Mouse (Mus musculus) forebrain, embryonic 11.5 days (tissue): ENCODE measurements around the gene Gm21860. TPM values are rescaled to one million over a fixed set of nuclear protein-coding genes. Genes with fewer than 3 reads are reported as not detected.
"Not testable (repeated sequence)": the region's sequence is repeated elsewhere in the genome, so short reads cannot be mapped to it uniquely, and the experiment has no call there.

Experiments
- ATAC-seq: fragments of 200-750 bp; cut with Nextera tagmentation; replicated peaks from 2 replicates; pipeline ENCODE4 v1.8.0; 2017; ENCODE audit warnings: moderate TSS enrichment; ENCODE audit not compliant: low FRiP score
- DNase-seq: peaks from one replicate; pipeline ENCODE4 v3.0.0-alpha.2; 2017; ENCODE audit warnings: low spot score
- H3K27ac ChIP-seq: fragments of 300-500 bp; sonication (generic); 2 replicates; pipeline ENCODE4 v1.5.1; 2014; ENCODE audit warnings: low read depth, low read length
- H3K27me3 ChIP-seq: fragments of 300-500 bp; sonication (generic); 2 replicates; pipeline ENCODE4 v1.6.1; 2014; ENCODE audit warnings: mild to moderate bottlenecking, low read length, mixed read lengths; ENCODE audit not compliant: control insufficient read depth, insufficient read depth
- H3K36me3 ChIP-seq: fragments of 300-500 bp; sonication (generic); 2 replicates; pipeline ENCODE4 v1.6.1; 2014; ENCODE audit warnings: mild to moderate bottlenecking, low read length, moderate library complexity, mixed read lengths; ENCODE audit not compliant: control insufficient read depth, insufficient read depth
- H3K4me1 ChIP-seq: fragments of 300-500 bp; sonication (generic); replicated peaks from 2 replicates; pipeline ENCODE4 v1.6.1; 2014; ENCODE audit warnings: low read length, mixed read lengths; ENCODE audit not compliant: control insufficient read depth, insufficient read depth
- H3K4me2 ChIP-seq: fragments of 300-500 bp; sonication (generic); 2 replicates; pipeline ENCODE4 v1.6.1; 2014; ENCODE audit warnings: low read depth, mild to moderate bottlenecking, low read length, moderate library complexity, mixed read lengths; ENCODE audit not compliant: severe bottlenecking
- H3K4me3 ChIP-seq: fragments of 300-500 bp; sonication (generic); 2 replicates; pipeline ENCODE4 v1.5.1; 2014; ENCODE audit warnings: low read depth, low read length
- H3K9ac ChIP-seq: fragments of 300-500 bp; sonication (generic); 2 replicates; pipeline ENCODE4 v1.6.1; 2014; ENCODE audit warnings: low read length
- H3K9me3 ChIP-seq: fragments of 300-500 bp; sonication (generic); 2 replicates; pipeline ENCODE4 v1.6.1; 2016; ENCODE audit warnings: low read length, mixed read lengths; ENCODE audit not compliant: control insufficient read depth
- WGBS: fragments of 180-500 bp; shearing (Covaris S2); extraction: QIAGEN DNeasy Blood & Tissue Kit; methylation state at CpG from one replicate; pipeline ENCODE4 v1.1.7; 2014; 5-methylcytosine and 5-hydroxymethylcytosine counted together
- polyA plus RNA-seq: library from polyadenylated mRNA; unstranded; fragments of >200 nt; fragmentation: Nextera tagmentation; extraction: Ambion mirVana; gene quantifications from 2 replicates; pipeline ENCODE4 v1.2.1, GENCODE M21; 2014

Gene Gm21860
- not detected in 2 replicates for polyA plus RNA-seq

DNA sequence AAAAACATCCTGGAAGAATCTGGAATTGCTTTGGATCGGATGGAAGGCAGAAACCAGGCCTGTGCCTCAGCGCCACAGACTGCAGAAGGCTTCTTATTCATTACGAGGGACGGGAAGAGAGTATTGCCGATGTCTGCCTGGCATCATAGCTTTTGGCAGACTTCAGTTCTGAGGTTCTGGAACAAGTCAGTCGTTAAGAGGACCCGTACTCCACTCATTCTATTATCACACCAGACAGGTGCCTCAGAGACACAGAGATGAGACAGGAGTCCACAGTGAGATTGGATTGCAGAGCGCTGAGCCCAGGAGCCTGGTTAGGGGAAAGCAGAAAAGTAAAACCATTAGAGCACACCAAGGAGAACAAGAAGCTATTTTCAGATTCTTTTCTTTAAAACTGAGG is at the start of gene Gm21860:
Gene Gm21860 (minus strand): TSS at position 101 of the 400 bp plus-strand sequence.
- H3K4me3 ChIP-seq, DNase-seq, H3K27ac ChIP-seq, H3K9me3 ChIP-seq, ATAC-seq, H3K4me2 ChIP-seq, H3K27me3 ChIP-seq, H3K36me3 ChIP-seq, H3K9ac ChIP-seq, H3K4me1 ChIP-seq: not testable (repeated sequence)
- no CpG with 5 or more reads among the region's 8 CpGs for WGBS

DNA sequence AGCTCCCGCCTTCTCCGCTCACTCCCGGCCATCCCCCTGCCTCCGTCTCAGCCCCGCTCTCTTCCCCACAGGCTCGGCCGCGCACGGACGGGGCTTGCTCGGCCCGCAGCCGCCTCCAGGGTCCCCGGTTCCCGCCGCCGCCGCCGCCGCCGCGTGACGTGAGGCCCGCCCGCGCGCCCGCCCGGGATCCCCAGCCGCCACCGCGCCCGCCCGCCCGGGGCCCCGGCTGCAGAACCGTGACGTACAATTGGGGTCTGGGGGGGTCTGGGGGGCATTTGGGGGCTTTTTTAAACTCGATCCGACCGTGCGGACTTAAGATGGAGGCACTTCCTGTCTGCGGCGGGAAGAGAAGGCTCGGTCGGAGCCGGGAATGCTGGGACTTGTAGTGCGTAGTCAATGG is 29.8 kb upstream of the Gm21860 start, which contains the start of gene Gm47283:
Gene Gm47283 (plus strand): TSS at position 301 of the 400 bp plus-strand sequence.
- H3K9me3 ChIP-seq, DNase-seq, H3K36me3 ChIP-seq, H3K4me3 ChIP-seq, H3K27ac ChIP-seq, H3K27me3 ChIP-seq, H3K4me2 ChIP-seq, H3K4me1 ChIP-seq, ATAC-seq, H3K9ac ChIP-seq: not testable (repeated sequence)
- no CpG with 5 or more reads among the region's 48 CpGs for WGBS

DNA sequence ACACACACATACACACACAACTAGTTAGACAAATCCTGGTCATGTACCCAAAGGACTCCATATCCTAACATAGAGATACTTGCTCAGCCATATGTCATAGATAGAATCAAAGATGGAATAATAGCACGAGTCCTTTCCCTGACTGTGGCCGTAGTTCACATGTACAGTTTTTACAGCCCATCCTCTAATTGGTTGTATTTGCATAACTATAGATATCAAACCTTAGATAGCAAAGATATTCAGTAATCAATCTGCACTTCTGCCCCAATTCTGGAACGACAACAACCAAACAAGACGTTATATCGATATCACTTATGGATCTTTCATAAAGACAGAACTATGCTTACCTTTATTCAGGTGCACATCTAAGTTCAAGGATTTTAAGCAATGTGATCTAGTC is 9.4 kb downstream of the Gm21860 start:
- H3K4me1 ChIP-seq, ATAC-seq, H3K4me2 ChIP-seq, DNase-seq, H3K27ac ChIP-seq, H3K27me3 ChIP-seq, H3K9ac ChIP-seq, H3K4me3 ChIP-seq: not testable (repeated sequence)
- peaks cover 28% of the 10 kb centered on the region for H3K36me3 ChIP-seq
- 95% methylated on average over 5 of the region's 5 CpGs for WGBS
- peaks cover 34% of the 10 kb centered on the region for H3K9me3 ChIP-seq

DNA sequence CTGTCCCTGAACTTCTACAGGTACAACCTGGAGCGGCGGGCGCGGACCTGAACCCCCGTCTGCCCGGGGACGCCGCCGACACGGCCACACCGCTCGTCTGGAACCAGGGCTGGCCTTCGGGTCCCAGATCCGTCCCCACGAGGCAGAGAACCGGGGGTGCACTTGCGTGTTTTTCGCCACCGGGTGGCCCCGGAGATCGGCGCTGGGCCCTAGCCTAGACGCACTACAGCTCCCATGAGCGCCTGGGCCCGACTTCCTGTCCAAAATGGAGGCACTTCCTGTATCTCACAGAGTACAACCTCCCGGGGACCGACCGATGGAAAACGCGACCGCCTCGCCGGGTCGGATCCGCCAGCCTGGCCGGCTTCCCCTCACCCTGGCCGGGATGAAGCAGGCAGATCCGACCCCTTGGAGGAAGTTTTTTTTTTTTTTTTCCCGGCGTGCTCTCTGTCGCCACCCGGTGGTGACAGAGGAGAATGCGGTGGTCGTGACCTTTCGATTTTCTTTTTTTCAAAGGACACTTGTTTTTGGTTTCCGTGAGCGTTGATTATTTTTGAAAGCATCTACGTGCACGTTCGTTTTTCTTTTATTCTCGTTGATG is 10.1 kb downstream of the Gm21860 start:
- not testable (repeated sequence) for H3K27ac ChIP-seq
- 65% methylated on average over 51 of the region's 51 CpGs for WGBS
- peaks cover 36% of the 10 kb centered on the region for H3K36me3 ChIP-seq

DNA sequence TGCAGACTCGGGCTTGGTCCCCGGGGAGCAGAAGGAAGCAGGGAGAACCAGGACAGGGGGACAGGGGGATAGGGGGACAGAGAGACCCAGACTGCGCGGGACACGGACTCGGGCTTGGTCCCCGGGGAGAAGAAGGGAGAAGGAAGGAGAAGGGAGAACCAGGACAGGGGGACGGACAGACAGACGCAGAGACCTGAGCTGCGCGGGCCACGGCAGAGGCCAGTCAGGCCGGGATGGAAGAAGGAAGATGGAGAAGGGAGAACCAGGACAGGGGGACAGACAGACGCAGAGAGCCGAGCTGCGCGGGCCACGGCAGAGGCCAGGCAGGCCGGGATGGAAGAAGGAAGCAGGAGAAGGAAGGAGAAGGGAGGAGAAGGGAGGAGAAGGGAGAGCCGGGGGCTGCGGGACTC is 10.8 kb downstream of the Gm21860 start:
- peaks cover 42% of the 10 kb centered on the region for H3K36me3 ChIP-seq
- WGBS, result 81% methylated on average over 4 of the region's 21 CpGs
- H3K9ac ChIP-seq, result no peak overlapping the region
- peaks cover 48% of the 10 kb centered on the region for H3K9me3 ChIP-seq
- no peaks in the 10 kb centered on the region for H3K27me3 ChIP-seq
- DNase-seq (no peak), ATAC-seq (no peak)
- no peak overlapping the region for H3K4me3 ChIP-seq
- no peaks in the 10 kb centered on the region for H3K4me1 ChIP-seq
- H3K4me2 ChIP-seq, result no peak overlapping the region
- H3K27ac ChIP-seq, result no peak overlapping the region

More for the DNA sequence above, 10.1 kb downstream of the Gm21860 start:
- not testable (repeated sequence) for H3K4me3 ChIP-seq, H3K4me2 ChIP-seq, H3K4me1 ChIP-seq, H3K9ac ChIP-seq, H3K27me3 ChIP-seq
- H3K9me3 ChIP-seq, result peaks cover 41% of the 10 kb centered on the region
- DNase-seq (peak; percentile 91), ATAC-seq (peak; percentile 91)

DNA sequence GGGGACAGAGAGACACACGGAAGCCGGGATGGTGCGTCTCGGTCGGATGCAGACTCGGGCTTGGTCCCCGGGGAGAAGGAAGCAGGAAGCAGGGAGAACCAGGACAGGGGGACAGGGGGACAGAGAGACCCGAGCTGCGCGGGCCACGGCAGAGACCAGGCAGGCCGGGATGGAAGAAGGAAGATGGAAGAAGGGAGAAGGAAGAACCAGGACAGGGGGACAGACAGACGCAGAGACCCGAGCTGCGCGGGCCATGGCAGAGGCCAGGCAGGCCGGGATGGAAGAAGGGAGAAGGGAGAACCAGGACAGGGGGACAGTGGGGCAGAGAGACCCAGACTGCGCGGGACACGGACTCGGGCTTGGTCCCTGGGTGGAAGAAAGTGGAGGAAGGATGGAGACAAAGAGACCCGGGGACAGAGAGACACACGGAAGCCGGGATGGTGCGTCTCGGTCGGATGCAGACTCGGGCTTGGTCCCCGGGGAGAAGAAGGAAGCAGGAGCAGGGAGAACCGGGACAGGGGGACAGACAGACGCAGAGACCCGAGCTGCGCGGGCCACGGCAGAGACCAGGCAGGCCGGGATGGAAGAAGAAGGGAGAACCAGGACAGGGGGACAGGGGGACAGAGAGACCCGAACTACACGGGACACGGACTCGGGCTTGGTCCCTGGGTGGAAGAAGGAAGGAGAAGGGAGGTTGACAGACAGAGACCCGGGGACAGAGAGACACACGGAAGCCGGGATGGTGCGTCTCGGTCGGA is 11.4 kb downstream of the Gm21860 start:
- H3K27ac ChIP-seq, H3K27me3 ChIP-seq, ATAC-seq, H3K9ac ChIP-seq, H3K4me1 ChIP-seq, H3K4me3 ChIP-seq, H3K4me2 ChIP-seq: not testable (repeated sequence)
- Histone ChIP-seq H3K9me3 (peaks cover 51% of the 10 kb centered on the region), H3K36me3 (peaks cover 42% of the 10 kb centered on the region)
- 84% methylated on average over 43 of the region's 46 CpGs for WGBS
- DNase-seq, result peak; percentile 68

DNA sequence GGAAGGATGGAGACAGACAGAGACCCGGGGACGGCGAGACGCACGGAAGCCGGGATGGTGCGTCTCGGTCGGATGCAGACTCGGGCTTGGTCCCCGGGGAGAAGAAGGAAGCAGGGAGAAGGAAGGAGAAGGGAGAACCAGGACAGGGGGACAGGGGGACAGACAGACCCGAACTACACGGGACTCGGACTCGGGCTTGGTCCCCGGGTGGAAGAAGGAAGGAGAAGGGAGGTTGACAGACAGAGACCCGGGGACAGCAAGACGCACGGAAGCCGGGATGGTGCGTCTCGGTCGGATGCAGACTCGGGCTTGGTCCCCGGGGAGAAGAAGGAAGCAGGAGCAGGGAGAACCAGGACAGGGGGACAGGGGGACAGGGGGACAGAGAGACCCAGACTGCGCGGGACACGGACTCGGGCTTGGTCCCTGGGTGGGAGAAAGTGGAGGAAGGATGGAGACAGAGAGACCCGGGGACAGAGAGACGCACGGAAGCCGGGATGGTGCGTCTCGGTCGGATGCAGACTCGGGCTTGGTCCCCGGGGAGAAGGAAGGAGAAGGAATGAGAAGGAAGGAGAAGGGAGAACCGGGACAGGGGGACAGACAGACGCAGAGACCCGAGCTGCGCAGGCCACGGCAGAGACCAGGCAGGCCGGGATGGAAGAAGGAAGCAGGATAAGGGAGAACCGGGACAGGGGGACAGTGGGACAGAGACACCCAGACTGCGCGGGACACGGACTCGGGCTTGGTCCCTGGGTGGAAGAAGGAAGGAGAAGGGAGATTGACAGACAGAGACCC is 12.2 kb downstream of the Gm21860 start:
- peaks cover 51% of the 10 kb centered on the region for H3K9me3 ChIP-seq
- not testable (repeated sequence) for H3K4me1 ChIP-seq, H3K27me3 ChIP-seq, H3K27ac ChIP-seq, ATAC-seq, H3K9ac ChIP-seq, H3K4me2 ChIP-seq, H3K4me3 ChIP-seq
- WGBS, result 87% methylated on average over 49 of the region's 49 CpGs
- DNase-seq, result peak; percentile 84
- peaks cover 42% of the 10 kb centered on the region for H3K36me3 ChIP-seq

DNA sequence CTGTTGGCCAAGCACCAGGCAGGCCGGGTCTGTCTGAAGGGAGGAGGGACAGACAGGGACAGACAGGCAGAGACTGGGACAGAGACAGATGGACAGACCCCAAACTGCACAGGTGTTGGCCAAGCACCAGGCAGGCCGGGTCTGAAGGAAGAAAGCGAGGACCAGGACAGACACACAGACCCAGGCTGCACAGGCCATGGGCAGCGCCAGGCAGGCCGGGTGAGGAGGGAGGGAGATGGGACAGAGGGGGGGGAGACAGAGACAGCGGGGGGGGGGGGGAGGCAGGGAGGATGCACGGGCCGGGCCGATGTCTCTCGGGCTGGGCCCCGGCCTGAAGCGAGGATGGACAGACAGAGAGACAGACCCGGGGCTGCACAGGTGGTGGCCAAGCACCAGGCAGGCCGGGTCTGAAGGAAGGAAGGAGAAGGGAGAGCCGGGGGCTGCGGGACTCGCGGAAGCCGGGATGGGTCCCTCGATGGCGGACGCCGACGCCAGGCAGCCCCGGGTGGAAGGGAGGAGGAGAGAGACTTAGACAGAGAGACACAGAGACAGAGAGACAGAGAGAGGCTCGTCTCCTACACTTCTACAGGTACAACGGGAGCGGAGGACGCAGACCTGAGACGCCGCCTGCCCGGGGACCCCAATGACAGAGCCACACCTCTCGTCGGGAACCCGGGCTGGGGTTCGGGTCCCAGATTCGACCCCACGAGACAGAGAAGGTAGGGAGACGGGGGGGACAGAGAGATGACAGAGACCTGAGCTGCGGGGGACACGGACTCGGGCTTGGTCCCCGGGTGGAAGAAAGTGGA is 13.0 kb downstream of the Gm21860 start:
- 85% methylated on average over 42 of the region's 43 CpGs for WGBS
- H3K36me3 ChIP-seq, result peaks cover 42% of the 10 kb centered on the region
- H3K27ac ChIP-seq, result not testable (repeated sequence)

More for the DNA sequence above, 13.0 kb downstream of the Gm21860 start:
- DNase-seq (peak; percentile 88), ATAC-seq (peak; percentile 45)
- not testable (repeated sequence) for H3K4me3 ChIP-seq, H3K4me2 ChIP-seq, H3K27me3 ChIP-seq, H3K9ac ChIP-seq, H3K4me1 ChIP-seq
- peaks cover 51% of the 10 kb centered on the region for H3K9me3 ChIP-seq
